Mouse (Mus musculus): ENCODE measurements around the gene Olfr311. TPM values are rescaled to one million over a fixed set of nuclear protein-coding genes. Genes with fewer than 3 reads are reported as not detected.
"Not testable (repeated sequence)": the region's sequence is repeated elsewhere in the genome, so short reads cannot be mapped to it uniquely, and the experiment has no call there.

The Olfr311 gene
- not detected for total RNA-seq (2021)
- long read RNA-seq, experiment 1, result 0 reads
- long read RNA-seq, experiment 2, result 0 reads

GRCm38 (mm10) chr11:58838951-58839350 is at the start of gene Olfr311:
Olfr311 (plus strand) TSS chr11:58839251.
- intact Hi-C loops (cut with DNase I); H3K4me3 ChIP-seq; DNase-seq; H3K27ac ChIP-seq: not testable (repeated sequence)

- Histone ChIP-seq H3K27ac (no peak overlapping the region), H3K4me3 (no peak overlapping the region)
- intact Hi-C loops (cut with DNase I), result no loop called here
- TF ChIP-seq CTCF (IDR thresholded peaks at IDR 0.05), result no peak
- no peak for DNase-seq
Measured at GRCm38 (mm10) chr11:58789532-58789931, 49.5 kb upstream of the Olfr311 start.

GRCm38 (mm10) chr11:58790053-58790452 is 49.0 kb upstream of the Olfr311 start:
- no peak for DNase-seq
- no peak overlapping the region for H3K27ac ChIP-seq
- intact Hi-C loops (cut with DNase I), result no loop called here
- H3K4me3 ChIP-seq, result no peak overlapping the region
- TF ChIP-seq CTCF (IDR thresholded peaks at IDR 0.05), result no peak

- TF ChIP-seq CTCF (IDR thresholded peaks at IDR 0.05), result no peak
- intact Hi-C loops (cut with DNase I), result no loop called here
- Histone ChIP-seq H3K27ac (no peak overlapping the region), H3K4me3 (no peak overlapping the region)
- DNase-seq, result no peak
Measured at GRCm38 (mm10) chr11:58790646-58791045, 48.4 kb upstream of the Olfr311 start.

- Histone ChIP-seq H3K27ac (no peak overlapping the region), H3K4me3 (no peak overlapping the region)
- TF ChIP-seq CTCF (IDR thresholded peaks at IDR 0.05), result no peak
- DNase-seq, result no peak
- intact Hi-C loops (cut with DNase I), result no loop called here
Measured at GRCm38 (mm10) chr11:58795856-58796255, 43.2 kb upstream of the Olfr311 start.

- DNase-seq, result no peak
- no peak overlapping the region for H3K4me3 ChIP-seq
- no peak for TF ChIP-seq CTCF (IDR thresholded peaks at IDR 0.05)
- intact Hi-C loops (cut with DNase I), result no loop called here
- no peak overlapping the region for H3K27ac ChIP-seq
Measured at GRCm38 (mm10) chr11:58796850-58797249, 42.2 kb upstream of the Olfr311 start.

GRCm38 (mm10) chr11:58799747-58800146 is 39.3 kb upstream of the Olfr311 start:
- no peak for DNase-seq
- TF ChIP-seq CTCF (IDR thresholded peaks at IDR 0.05), result no peak
- no peak overlapping the region for H3K27ac ChIP-seq
- intact Hi-C loops (cut with DNase I), result no loop called here
- no peak overlapping the region for H3K4me3 ChIP-seq

GRCm38 (mm10) chr11:58801558-58802228 is 37.4 kb upstream of the Olfr311 start, which contains the start of gene Fam183b:
Fam183b (minus strand) TSS chr11:58801960.
- DNase-seq, result no peak
- Histone ChIP-seq H3K27ac (no peak within 1 kb of the TSS), H3K4me3 (no peak within 1 kb of the TSS)
- no peak for TF ChIP-seq CTCF (IDR thresholded peaks at IDR 0.05)
- intact Hi-C loops (cut with DNase I), result no loop called here

GRCm38 (mm10) chr11:58803871-58804270 is 35.2 kb upstream of the Olfr311 start:
- intact Hi-C loops (cut with DNase I), result no loop called here
- TF ChIP-seq CTCF (IDR thresholded peaks at IDR 0.05), result no peak
- no peak for DNase-seq
- Histone ChIP-seq H3K4me3 (no peak overlapping the region), H3K27ac (no peak overlapping the region)

- Histone ChIP-seq H3K27ac (no peak overlapping the region), H3K4me3 (no peak overlapping the region)
- intact Hi-C loops (cut with DNase I), result no loop called here
- DNase-seq, result no peak
- TF ChIP-seq CTCF (IDR thresholded peaks at IDR 0.05), result no peak
Measured at GRCm38 (mm10) chr11:58804393-58804792, 34.7 kb upstream of the Olfr311 start.

GRCm38 (mm10) chr11:58812001-58812400 is 27.1 kb upstream of the Olfr311 start:
- H3K27ac ChIP-seq, result no peak overlapping the region

GRCm38 (mm10) chr11:58814700-58815099 is 24.4 kb upstream of the Olfr311 start, which contains the start of gene Olfr313:
Olfr313 (plus strand) TSS chr11:58815000.
- H3K27ac ChIP-seq; intact Hi-C loops (cut with DNase I); DNase-seq; H3K4me3 ChIP-seq: not testable (repeated sequence)

More at GRCm38 (mm10) chr11:58812001-58812400, 27.1 kb upstream of the Olfr311 start:
- TF ChIP-seq CTCF (IDR thresholded peaks at IDR 0.05), result 0 out of 2 replicates have a peak, but pooled peaks have one; percentile 15
- intact Hi-C loops (cut with DNase I), result no loop called here
- H3K4me3 ChIP-seq, result no peak overlapping the region
- no peak for DNase-seq

GRCm38 (mm10) chr11:58815676-58816075 is 23.4 kb upstream of the Olfr311 start:
- intact Hi-C loops (cut with DNase I), result no loop called here
- TF ChIP-seq CTCF (IDR thresholded peaks at IDR 0.05), result no peak
- DNase-seq, result no peak
- Histone ChIP-seq H3K4me3 (no peak overlapping the region), H3K27ac (no peak overlapping the region)

GRCm38 (mm10) chr11:58828937-58829336 is 10.1 kb upstream of the Olfr311 start, which contains the start of gene Olfr312:
Olfr312 (plus strand) TSS chr11:58829237.
- H3K27ac ChIP-seq; intact Hi-C loops (cut with DNase I); DNase-seq; H3K4me3 ChIP-seq: not testable (repeated sequence)
